In genomic region chr2:92451126-92451525, GRCm38 (mm10) we compare ENCODE assay signal across 17 mouse cellular contexts. TPM values are rescaled to one million over a fixed set of nuclear protein-coding genes. Genes with fewer than 3 reads are reported as not detected.
"Had no signal": no experiment of that assay in that cellular context is flagged by ENCODE, and none has a peak within 500 bp of the region (broad histone marks: within the 10 kb centered on the region; RNA-seq: fewer than 3 reads in every experiment).

No protein-coding gene starts in this region.

- H3K4me1 ChIP-seq: limb, embryonic 12.5 days had no signal

- H3K4me2 ChIP-seq: limb, embryonic 12.5 days; liver, embryonic 15.5 days; lung, embryonic 15.5 days; neural tube, embryonic 13.5 days had no signal

- ATAC-seq: intestine, postnatal 0 days had no signal

- H3K4me3 ChIP-seq: limb, embryonic 12.5 days; liver, embryonic 15.5 days; lung, embryonic 15.5 days; neural tube, embryonic 13.5 days had no signal

- H3K9ac ChIP-seq: limb, embryonic 12.5 days; liver, embryonic 15.5 days; lung, embryonic 15.5 days; neural tube, embryonic 13.5 days had no signal

- H3K9me3 ChIP-seq: limb, embryonic 12.5 days; liver, embryonic 15.5 days; lung, embryonic 15.5 days; neural tube, embryonic 13.5 days had no signal

- H3K27me3 ChIP-seq: limb, embryonic 12.5 days; lung, embryonic 15.5 days; neural tube, embryonic 13.5 days had no signal

- H3K27ac ChIP-seq: kidney, postnatal 0 days; limb, embryonic 12.5 days; liver, embryonic 15.5 days; lung, embryonic 15.5 days; macrophage; neural tube, embryonic 13.5 days; stomach, postnatal 0 days had no signal

- DNase-seq: kidney, adult 9 months; kidney, postnatal 36 days; layer of hippocampus, adult 9-11 months; layer of hippocampus, postnatal 36 days; lung, postnatal 14 days; midbrain, embryonic 14.5 days; right cerebral cortex, adult 18-20 months; right cerebral cortex, postnatal 25 days had no signal

RNA-seq across cellular contexts. Expression of gene Mapk8ip1, which starts 50.1 kb away (rescaled TPM):
- total RNA-seq: monocyte, adult 5-6 weeks had no signal
